Mouse (Mus musculus) forebrain, embryonic 13.5 days (tissue): Measurements from ENCODE around the gene Dscam. TPM values are rescaled to one million over a fixed set of nuclear protein-coding genes. Genes with fewer than 3 reads are reported as not detected.

Source experiments
- ATAC-seq: fragments of 200-750 bp; cut with Nextera tagmentation; 2 replicates; pipeline ENCODE4 v1.8.0; 2017
- H3K27ac ChIP-seq: fragments of 300-500 bp; sonication (generic); 2 replicates; pipeline ENCODE4 v1.5.1; 2015; ENCODE audit warnings: inconsistent platforms, mild to moderate bottlenecking, moderate library complexity
- H3K27me3 ChIP-seq: fragments of 300-500 bp; sonication (generic); 2 replicates; pipeline ENCODE4 v1.6.1; 2015; ENCODE audit warnings: mild to moderate bottlenecking, inconsistent platforms
- H3K36me3 ChIP-seq: fragments of 300-500 bp; sonication (generic); 2 replicates; pipeline ENCODE4 v1.6.1; 2015; ENCODE audit warnings: mild to moderate bottlenecking, inconsistent platforms; ENCODE audit not compliant: poor library complexity, severe bottlenecking
- H3K4me1 ChIP-seq: fragments of 300-500 bp; sonication (generic); 2 replicates; pipeline ENCODE4 v1.6.1; 2015; ENCODE audit warnings: inconsistent platforms
- H3K4me2 ChIP-seq: fragments of 300-500 bp; sonication (generic); 2 replicates; pipeline ENCODE4 v1.6.1; 2015; ENCODE audit warnings: inconsistent platforms, mild to moderate bottlenecking, moderate library complexity
- H3K4me3 ChIP-seq: fragments of 300-500 bp; sonication (generic); 2 replicates; pipeline ENCODE4 v1.5.1; 2015; ENCODE audit warnings: mild to moderate bottlenecking, inconsistent platforms
- H3K9ac ChIP-seq: fragments of 300-500 bp; sonication (generic); 2 replicates; pipeline ENCODE4 v1.6.1; 2015; ENCODE audit warnings: mild to moderate bottlenecking, inconsistent platforms
- H3K9me3 ChIP-seq: fragments of 300-500 bp; sonication (generic); replicated peaks from 2 replicates; pipeline ENCODE4 v1.6.1; 2016; ENCODE audit warnings: inconsistent platforms
- WGBS: fragments of 180-500 bp; shearing (Covaris S2); methylation state at CpG from one replicate; pipeline ENCODE4 v1.1.7; 2015; 5-methylcytosine and 5-hydroxymethylcytosine counted together
- polyA plus RNA-seq: library from polyadenylated mRNA; unstranded; fragments of >200 nt; fragmentation: Nextera tagmentation; extraction: Ambion mirVana; gene quantifications from 2 replicates; pipeline ENCODE4 v1.2.1, GENCODE M21; 2015

Dscam gene
- polyA plus RNA-seq, 1 experiment from 2014 or later, result 3.5 TPM

DNA sequence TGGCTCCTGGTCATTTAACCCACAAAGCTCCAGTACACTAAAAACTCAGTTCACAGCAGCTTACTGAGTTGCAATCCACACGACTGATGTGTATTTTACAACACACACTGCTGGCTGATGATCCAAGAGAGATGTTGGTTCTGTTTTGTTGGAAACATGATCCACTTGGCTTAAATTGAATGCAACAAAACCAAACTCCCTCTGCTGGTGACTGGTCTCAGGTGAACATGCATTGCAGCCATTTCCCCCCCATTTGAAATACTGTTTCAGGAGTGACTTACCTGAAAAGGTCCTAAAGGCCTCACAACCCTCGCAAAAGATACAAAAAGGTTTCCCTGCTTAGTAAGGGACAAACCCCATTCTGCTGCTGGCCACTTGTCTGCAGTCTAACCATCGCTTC, 156.2 kb downstream of the Dscam start:
- Histone ChIP-seq H3K4me1 (peaks cover 18% of the 10 kb centered on the region), H3K4me3 (no peak overlapping the region), H3K27me3 (no peaks in the 10 kb centered on the region), H3K36me3 (no peaks in the 10 kb centered on the region), H3K9ac (no peak overlapping the region), H3K4me2 (no peak overlapping the region), H3K9me3 (no peaks in the 10 kb centered on the region), H3K27ac (no peak overlapping the region)
- no peak for ATAC-seq
- 75% methylated on average over 3 of the region's 3 CpGs for WGBS

GRCm38 (mm10) chr16:97009116-97010055, 161.2 kb downstream of the Dscam start:
- ATAC-seq, result peak; percentile 61
- WGBS, result 35% methylated on average over 4 of the region's 4 CpGs
- no peak overlapping the region for H3K4me3 ChIP-seq
- no peak overlapping the region for H3K4me2 ChIP-seq
- peak overlapping the region; percentile 5; the same call in 1 of the 2 replicates for H3K9ac ChIP-seq
- no peaks in the 10 kb centered on the region for H3K36me3 ChIP-seq
- H3K4me1 ChIP-seq, result peaks cover 46% of the 10 kb centered on the region
- H3K27me3 ChIP-seq, result no peaks in the 10 kb centered on the region
- H3K27ac ChIP-seq, result peak overlapping the region; percentile 73
- H3K9me3 ChIP-seq, result no peaks in the 10 kb centered on the region

DNA sequence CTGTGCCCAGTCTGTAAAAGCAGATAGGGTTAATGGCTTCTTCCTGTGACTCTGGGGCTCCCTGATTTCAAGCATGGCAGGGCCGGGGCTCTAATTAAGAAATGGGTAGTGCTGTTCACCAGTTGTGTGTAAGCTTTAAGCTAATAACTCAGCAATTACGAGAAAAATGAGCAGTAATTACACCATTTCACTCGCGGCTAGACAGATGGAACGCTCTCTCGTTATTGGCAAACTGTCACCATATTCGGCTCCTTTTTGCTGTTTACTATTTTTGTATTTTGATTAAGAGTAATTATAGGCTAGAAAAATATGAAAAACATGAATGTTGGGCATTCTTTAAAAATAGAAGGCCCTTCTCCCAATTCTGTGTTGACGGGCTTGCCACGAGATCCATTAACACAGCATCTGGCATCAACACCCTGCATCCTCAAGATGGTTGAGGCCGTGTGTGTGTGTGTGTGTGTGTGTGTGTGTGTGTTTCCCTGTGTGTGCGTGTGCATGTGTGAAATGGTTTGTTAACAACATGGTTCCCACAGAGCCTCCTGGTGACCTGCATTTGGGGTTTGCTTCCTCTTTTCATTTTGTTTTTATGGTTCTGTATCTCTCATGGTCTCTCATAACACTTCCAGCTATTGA, 162.5 kb downstream of the Dscam start:
- peak overlapping the region; percentile 72 for H3K27ac ChIP-seq
- H3K4me1 ChIP-seq, result peaks cover 56% of the 10 kb centered on the region
- no peak overlapping the region for H3K4me3 ChIP-seq
- peak; percentile 85 for ATAC-seq
- no peaks in the 10 kb centered on the region for H3K27me3 ChIP-seq
- H3K9ac ChIP-seq, result no peak overlapping the region
- no peaks in the 10 kb centered on the region for H3K36me3 ChIP-seq
- 28% methylated on average over 11 of the region's 11 CpGs for WGBS
- no peak overlapping the region for H3K4me2 ChIP-seq
- H3K9me3 ChIP-seq, result no peaks in the 10 kb centered on the region

DNA sequence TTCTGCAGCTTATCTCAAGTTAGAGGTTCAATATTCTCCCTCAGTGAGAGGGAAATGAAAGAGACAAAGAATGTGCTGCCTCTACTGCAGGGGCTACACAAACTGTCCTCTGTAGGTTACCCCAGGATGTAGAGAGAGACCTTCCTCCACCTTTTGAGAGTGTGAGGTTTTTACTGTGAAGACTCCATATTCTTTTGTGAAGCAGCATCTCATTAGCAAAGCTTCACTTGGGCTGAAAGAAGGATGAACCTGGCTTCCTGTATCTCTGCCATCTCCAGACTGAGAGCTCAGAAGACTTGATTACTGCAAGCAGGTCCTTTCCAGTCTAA, 163.7 kb downstream of the Dscam start:
- H3K27me3 ChIP-seq, result no peaks in the 10 kb centered on the region
- H3K4me2 ChIP-seq, result no peak overlapping the region
- H3K36me3 ChIP-seq, result no peaks in the 10 kb centered on the region
- no peaks in the 10 kb centered on the region for H3K9me3 ChIP-seq
- peak overlapping the region; percentile 72 for H3K27ac ChIP-seq
- no peak overlapping the region for H3K9ac ChIP-seq
- no peak for ATAC-seq
- H3K4me3 ChIP-seq, result no peak overlapping the region
- peaks cover 66% of the 10 kb centered on the region for H3K4me1 ChIP-seq

GRCm38 (mm10) chr16:97006041-97006853, 164.3 kb downstream of the Dscam start:
- Histone ChIP-seq H3K4me1 (peaks cover 72% of the 10 kb centered on the region), H3K27me3 (no peaks in the 10 kb centered on the region), H3K36me3 (no peaks in the 10 kb centered on the region), H3K4me2 (no peak overlapping the region), H3K9ac (no peak overlapping the region), H3K4me3 (no peak overlapping the region), H3K27ac (peak overlapping the region; percentile 72), H3K9me3 (no peaks in the 10 kb centered on the region)
- ATAC-seq, result no peak
- WGBS, result 60% methylated on average over 9 of the region's 9 CpGs

DNA sequence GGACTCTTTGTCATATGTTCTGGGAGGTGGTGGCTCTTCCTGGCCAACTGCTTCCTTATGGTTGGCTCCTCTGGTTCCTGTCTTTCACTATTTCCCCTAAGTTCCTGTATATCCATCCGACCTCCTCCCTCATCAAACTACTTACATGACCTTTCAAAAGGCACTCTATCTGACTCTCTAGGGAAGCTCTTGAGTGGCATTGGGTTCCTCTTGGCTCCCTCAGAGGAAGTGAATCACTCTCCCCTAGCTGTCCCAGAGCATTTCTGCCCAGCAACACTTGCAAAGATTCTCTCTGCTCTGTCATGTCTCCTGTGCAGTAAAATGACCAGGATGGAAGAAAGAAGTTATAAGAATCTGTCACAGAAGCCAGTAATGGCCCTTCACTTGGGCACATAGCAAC, 166.6 kb downstream of the Dscam start:
- peaks cover 64% of the 10 kb centered on the region for H3K4me1 ChIP-seq
- H3K27me3 ChIP-seq, result no peaks in the 10 kb centered on the region
- WGBS, result 74% methylated on average over 1 of the region's 1 CpGs
- no peak overlapping the region for H3K4me3 ChIP-seq
- H3K9me3 ChIP-seq, result no peaks in the 10 kb centered on the region
- no peak overlapping the region for H3K4me2 ChIP-seq
- H3K27ac ChIP-seq, result peak overlapping the region; percentile 90
- no peak overlapping the region for H3K9ac ChIP-seq
- H3K36me3 ChIP-seq, result no peaks in the 10 kb centered on the region
- ATAC-seq, result no peak

GRCm38 (mm10) chr16:97002837-97003236, 167.7 kb downstream of the Dscam start:
- Histone ChIP-seq H3K4me2 (no peak overlapping the region), H3K27ac (peak overlapping the region; percentile 90), H3K4me1 (peaks cover 53% of the 10 kb centered on the region), H3K27me3 (no peaks in the 10 kb centered on the region), H3K36me3 (no peaks in the 10 kb centered on the region), H3K9me3 (no peaks in the 10 kb centered on the region), H3K9ac (peak overlapping the region; percentile 12; the same call in 1 of the 2 replicates), H3K4me3 (no peak overlapping the region)
- WGBS, result 11% methylated on average over 2 of the region's 2 CpGs
- ATAC-seq, result peak; percentile 55; the same call in 1 of the 2 replicates

DNA sequence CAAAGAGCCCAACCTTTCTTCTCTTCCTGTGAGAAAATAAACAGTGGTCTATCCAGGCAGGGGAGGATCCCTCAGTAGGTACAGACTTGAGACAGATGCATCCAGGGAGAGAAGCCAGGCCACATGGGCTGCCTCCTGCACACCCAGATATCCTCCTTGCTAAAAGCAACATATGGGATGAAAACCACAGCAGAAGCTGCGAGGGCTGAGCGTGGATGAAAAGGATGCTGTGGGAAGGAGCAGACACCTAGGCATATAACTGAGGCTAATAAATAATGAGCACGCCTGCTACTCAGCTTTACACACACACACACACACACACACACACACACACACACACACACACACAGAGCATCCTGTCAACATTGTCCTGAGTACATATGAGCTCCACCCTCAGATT, 168.4 kb downstream of the Dscam start:
- Histone ChIP-seq H3K4me3 (no peak overlapping the region), H3K9ac (no peak overlapping the region), H3K9me3 (no peaks in the 10 kb centered on the region), H3K4me1 (peaks cover 47% of the 10 kb centered on the region), H3K4me2 (no peak overlapping the region), H3K36me3 (no peaks in the 10 kb centered on the region), H3K27me3 (no peaks in the 10 kb centered on the region), H3K27ac (peak overlapping the region; percentile 90)
- peak; percentile 81 for ATAC-seq
- 57% methylated on average over 3 of the region's 3 CpGs for WGBS

GRCm38 (mm10) chr16:96996854-96997253, 173.7 kb downstream of the Dscam start:
- Histone ChIP-seq H3K9me3 (no peaks in the 10 kb centered on the region), H3K4me3 (no peak overlapping the region), H3K4me1 (peaks cover 20% of the 10 kb centered on the region; the same call in 1 of the 2 replicates), H3K36me3 (no peaks in the 10 kb centered on the region), H3K4me2 (no peak overlapping the region), H3K9ac (no peak overlapping the region), H3K27me3 (no peaks in the 10 kb centered on the region), H3K27ac (peak overlapping the region; percentile 79)
- ATAC-seq, result peak; percentile 85
- 40% methylated on average over 3 of the region's 3 CpGs for WGBS

GRCm38 (mm10) chr16:96995858-96996257, 174.7 kb downstream of the Dscam start:
- peaks cover 10% of the 10 kb centered on the region; the same call in 1 of the 2 replicates for H3K4me1 ChIP-seq
- no peak for ATAC-seq
- WGBS, result 82% methylated on average over 4 of the region's 4 CpGs

GRCm38 (mm10) chr16:96987396-96987795, 183.2 kb downstream of the Dscam start:
- Histone ChIP-seq H3K9me3 (no peaks in the 10 kb centered on the region), H3K36me3 (no peaks in the 10 kb centered on the region), H3K27me3 (no peaks in the 10 kb centered on the region), H3K4me1 (no peaks in the 10 kb centered on the region), H3K4me3 (no peak overlapping the region), H3K9ac (no peak overlapping the region), H3K27ac (no peak overlapping the region), H3K4me2 (no peak overlapping the region)
- ATAC-seq, result no peak
- 78% methylated on average over 2 of the region's 2 CpGs for WGBS

More at GRCm38 (mm10) chr16:96995858-96996257, 174.7 kb downstream of the Dscam start:
- no peak overlapping the region for H3K9ac ChIP-seq
- no peak overlapping the region for H3K4me2 ChIP-seq
- H3K4me3 ChIP-seq, result no peak overlapping the region
- H3K36me3 ChIP-seq, result no peaks in the 10 kb centered on the region
- no peaks in the 10 kb centered on the region for H3K9me3 ChIP-seq
- H3K27ac ChIP-seq, result 0 out of 2 replicates have a peak overlapping the region, but pooled peaks have one; percentile 79
- no peaks in the 10 kb centered on the region for H3K27me3 ChIP-seq

GRCm38 (mm10) chr16:96973300-96973699, 197.3 kb downstream of the Dscam start:
- WGBS, result 64% methylated on average over 7 of the region's 7 CpGs
- no peaks in the 10 kb centered on the region for H3K9me3 ChIP-seq
- H3K27ac ChIP-seq, result no peak overlapping the region
- no peak for ATAC-seq
- no peaks in the 10 kb centered on the region for H3K36me3 ChIP-seq
- no peak overlapping the region for H3K4me3 ChIP-seq
- H3K9ac ChIP-seq, result no peak overlapping the region
- H3K4me1 ChIP-seq, result peaks cover 15% of the 10 kb centered on the region
- no peak overlapping the region for H3K4me2 ChIP-seq
- H3K27me3 ChIP-seq, result no peaks in the 10 kb centered on the region
